Mouse (Mus musculus): ENCODE results near the gene Ank3. TPM values are rescaled to one million over a fixed set of nuclear protein-coding genes. Genes with fewer than 3 reads are reported as not detected.

The Ank3 gene
- total and polyA plus RNA-seq, 3 experiments = 3.2 to 6.7 TPM; not detected in 1

- Histone ChIP-seq H3K4me1 (ENCODE audit: control insufficient read depth in 1 of 2, insufficient read depth in 2 of 2, low read length in 2 of 2) (no peaks in the 10 kb centered on the region), H3K27ac (ENCODE audit: control insufficient read depth, low read depth, low read length) (no peak overlapping the region), H3K4me3 (ENCODE audit: control insufficient read depth in 1 of 2, insufficient read depth in 1 of 2, low read depth in 2 of 2, low read length in 2 of 2) (no peak overlapping the region), H3K9ac (ENCODE audit: control insufficient read depth, low read depth, low read length, poor library complexity, severe bottlenecking) (no peak overlapping the region), H3K27me3 (ENCODE audit: control insufficient read depth in 1 of 2, insufficient read depth in 2 of 2, low read length in 2 of 2) (no peaks in the 10 kb centered on the region), H3K9me3 (replicated peaks; ENCODE audit: insufficient read depth, low read length) (no peaks in the 10 kb centered on the region), H3K79me2 (ENCODE audit: control insufficient read depth, insufficient read depth, low read length, poor library complexity) (no peaks in the 10 kb centered on the region), H3K36me3 (ENCODE audit: control insufficient read depth in 1 of 2, insufficient read depth in 2 of 2, low read length in 2 of 2) (no peaks in the 10 kb centered on the region)
- DNase-seq (ENCODE audit: low read depth, low spot score) = no peak
- TF ChIP-seq MXI1 (IDR thresholded peaks at IDR 0.05; ENCODE audit: low read depth, low read length) (no peak), POLR2AphosphoS5 (IDR thresholded peaks at IDR 0.05; ENCODE audit: borderline replicate concordance, low read depth, low read length) (no peak), TCF12 (IDR thresholded peaks at IDR 0.05; ENCODE audit: low read depth, low read length) (no peak), RCOR1 (IDR thresholded peaks at IDR 0.05; ENCODE audit: low read depth, low read length) (no peak), NELFE (IDR thresholded peaks at IDR 0.05; ENCODE audit: low read depth, low read length) (no peak), GATA1 (IDR thresholded peaks at IDR 0.05; ENCODE audit: low read depth, low read length) (no peak), TAL1 (IDR thresholded peaks at IDR 0.05; ENCODE audit: low read length) (no peak), ETS1 (IDR thresholded peaks at IDR 0.05; ENCODE audit: low read depth, low read length) (no peak), MYB (IDR thresholded peaks at IDR 0.05; ENCODE audit: low read depth, low read length) (no peak), MAZ (IDR thresholded peaks at IDR 0.05; ENCODE audit: low read depth, low read length) (no peak), ZNF384 (IDR thresholded peaks at IDR 0.05; ENCODE audit: low read depth, low read length) (no peak), HCFC1 (IDR thresholded peaks at IDR 0.05; ENCODE audit: low read depth, low read length) (no peak), USF2 (IDR thresholded peaks at IDR 0.05; ENCODE audit: borderline replicate concordance in 1 of 2, insufficient read depth in 1 of 2, low read depth in 1 of 2, low read length in 2 of 2) (no peak), ZKSCAN1 (IDR thresholded peaks at IDR 0.05; ENCODE audit: low read depth, low read length) (no peak), CHD1 (IDR thresholded peaks at IDR 0.05; ENCODE audit: low read depth, low read length) (no peak), MAX (IDR thresholded peaks at IDR 0.05; ENCODE audit: low read length) (no peak), MAFK (IDR thresholded peaks at IDR 0.05; ENCODE audit: borderline replicate concordance, low read depth, low read length) (no peak)
Measured at GRCm38 (mm10) chr10:69645929-69646328, 247.4 kb downstream of the Ank3 start.

DNA sequence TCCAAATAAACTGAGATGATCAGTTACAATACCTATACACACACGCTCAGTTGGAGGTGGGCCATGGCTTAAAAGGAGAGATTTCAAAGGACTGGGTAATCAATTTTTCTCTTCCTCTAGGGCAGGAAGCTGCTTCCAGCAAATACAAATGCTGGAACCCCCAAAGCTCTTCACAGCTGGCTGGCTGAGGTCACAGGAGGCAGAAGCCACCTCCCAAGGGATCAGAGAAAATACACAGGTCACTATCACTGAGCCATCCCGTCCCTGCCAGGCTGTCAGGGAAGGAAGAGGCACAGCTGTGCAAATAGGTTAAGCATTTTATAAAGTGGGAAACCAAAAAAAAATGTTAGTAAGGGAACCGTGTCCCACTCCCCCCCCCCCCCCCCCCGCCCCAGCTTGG, 251.5 kb downstream of the Ank3 start:
- no peaks in the 10 kb centered on the region for H3K9me3 ChIP-seq (replicated peaks; ENCODE audit: insufficient read depth, low read length)
- TF ChIP-seq TAL1 (IDR thresholded peaks at IDR 0.05; ENCODE audit: low read length) (no peak), POLR2AphosphoS5 (IDR thresholded peaks at IDR 0.05; ENCODE audit: borderline replicate concordance, low read depth, low read length) (no peak), BHLHE40 (IDR thresholded peaks at IDR 0.05; ENCODE audit: borderline replicate concordance, low read depth, low read length) (no peak), CHD2 (IDR thresholded peaks at IDR 0.05; ENCODE audit: low read length) (no peak), POLR2A (IDR thresholded peaks at IDR 0.05; ENCODE audit: control insufficient read depth in 1 of 2, insufficient read depth in 1 of 2, low read depth in 1 of 2, low read length in 2 of 2, poor library complexity in 1 of 2) (no peak), ZKSCAN1 (IDR thresholded peaks at IDR 0.05; ENCODE audit: low read depth, low read length) (no peak), RAD21 (IDR thresholded peaks at IDR 0.05; ENCODE audit: low read depth, low read length) (no peak), EP300 (IDR thresholded peaks at IDR 0.05; ENCODE audit: low read depth in 1 of 2, low read length in 2 of 2) (no peak), SMC3 (IDR thresholded peaks at IDR 0.05; ENCODE audit: low read depth, low read length) (no peak), USF2 (IDR thresholded peaks at IDR 0.05; ENCODE audit: borderline replicate concordance in 1 of 2, insufficient read depth in 1 of 2, low read depth in 1 of 2, low read length in 2 of 2) (no peak), ZC3H11A (IDR thresholded peaks at IDR 0.05; ENCODE audit: low read depth, low read length) (no peak), NRF1 (IDR thresholded peaks at IDR 0.05; ENCODE audit: insufficient read depth, low read depth, low read length, poor library complexity, severe bottlenecking) (no peak), MYC (IDR thresholded peaks at IDR 0.05; ENCODE audit: low read depth, low read length) (no peak), POLR2AphosphoS2 (IDR thresholded peaks at IDR 0.05; ENCODE audit: low read length) (no peak), E2F4 (IDR thresholded peaks at IDR 0.05; ENCODE audit: borderline replicate concordance, low read depth, low read length) (no peak), MAX (IDR thresholded peaks at IDR 0.05; ENCODE audit: low read length) (no peak), JUND (IDR thresholded peaks at IDR 0.05; ENCODE audit: low read depth, low read length) (no peak), GATA1 (IDR thresholded peaks at IDR 0.05; ENCODE audit: low read depth, low read length) (no peak), NELFE (IDR thresholded peaks at IDR 0.05; ENCODE audit: low read depth, low read length) (no peak)
- H3K27ac ChIP-seq (ENCODE audit: control insufficient read depth, low read depth, low read length) = no peak overlapping the region
- no peaks in the 10 kb centered on the region for H3K4me1 ChIP-seq (ENCODE audit: control insufficient read depth in 1 of 2, insufficient read depth in 2 of 2, low read length in 2 of 2)
- no peaks in the 10 kb centered on the region for H3K27me3 ChIP-seq (ENCODE audit: control insufficient read depth in 1 of 2, insufficient read depth in 2 of 2, low read length in 2 of 2)
- no peaks in the 10 kb centered on the region for H3K36me3 ChIP-seq (ENCODE audit: control insufficient read depth in 1 of 2, insufficient read depth in 2 of 2, low read length in 2 of 2)
- DNase-seq (ENCODE audit: low read depth, low spot score) = no peak
- no peaks in the 10 kb centered on the region for H3K79me2 ChIP-seq (ENCODE audit: control insufficient read depth, insufficient read depth, low read length, poor library complexity)
- H3K9ac ChIP-seq (ENCODE audit: control insufficient read depth, low read depth, low read length, poor library complexity, severe bottlenecking) = no peak overlapping the region
- H3K4me3 ChIP-seq (ENCODE audit: control insufficient read depth in 1 of 2, insufficient read depth in 1 of 2, low read depth in 2 of 2, low read length in 2 of 2) = no peak overlapping the region

All from MEL (cell line).